ENCODE assay signal across 9 mouse cellular contexts in the genomic region with DNA sequence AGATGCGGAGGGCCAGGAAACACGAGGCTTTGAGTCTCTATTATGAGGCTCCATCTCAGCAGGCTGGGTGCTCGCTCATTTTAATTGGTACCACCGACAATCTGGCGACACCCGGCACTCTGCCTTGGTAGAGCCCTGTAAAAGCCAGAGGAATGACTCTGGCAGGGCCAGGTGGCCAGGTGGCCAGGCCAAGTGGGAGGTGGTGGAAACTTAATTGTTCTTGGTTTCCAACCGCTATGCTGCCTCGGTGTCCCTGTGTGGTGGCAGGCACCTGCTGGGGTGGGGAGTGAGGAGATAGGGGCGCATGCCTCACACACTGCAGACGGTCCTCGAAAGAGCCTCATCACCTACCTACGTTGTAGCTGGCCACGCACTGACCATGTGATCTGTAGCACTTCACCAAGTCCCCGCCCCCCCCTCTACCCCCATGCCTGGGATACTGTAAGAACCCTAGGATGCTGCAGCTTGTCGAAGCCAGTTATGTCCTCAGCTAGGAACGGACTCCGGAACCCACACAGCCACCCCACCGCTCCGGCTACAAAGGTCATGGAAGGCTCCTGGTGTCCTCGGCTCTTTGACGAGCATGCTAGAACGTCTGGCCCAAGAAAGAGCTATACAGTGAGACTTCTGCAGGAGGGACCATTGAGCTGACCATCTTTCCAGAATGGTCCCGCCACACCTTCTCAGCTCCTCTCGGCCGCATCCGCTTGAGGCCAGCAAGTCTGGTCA. TPM values are rescaled to one million over a fixed set of nuclear protein-coding genes. Genes with fewer than 3 reads are reported as not detected.
DNase-seq lines count a peak whose midpoint lies in the region; ATAC-seq and TF ChIP-seq lines count a peak whose summit lies in the region.
"Had no signal": no experiment of that assay in that cellular context is flagged by ENCODE, and none has a peak within 500 bp of the region (broad histone marks: within the 10 kb centered on the region; RNA-seq: fewer than 3 reads in every experiment).

No protein-coding gene starts in this region.

- peaks cover 53% of the 10 kb centered on the region for H3K4me1 ChIP-seq in heart, embryonic 10.5 days
- peaks cover 65% of the 10 kb centered on the region for H3K4me1 ChIP-seq in E14TG2a.4 (replicated peaks; ENCODE audit: low read depth, low read length)
- peaks cover 13% of the 10 kb centered on the region for H3K4me1 ChIP-seq in forebrain, embryonic 14.5 days (ENCODE audit: control insufficient read depth, insufficient read depth, low read length)
- H3K4me1 ChIP-seq in liver, postnatal 0 days (ENCODE audit: insufficient read depth): peaks cover 55% of the 10 kb centered on the region

- no peak for TF ChIP-seq EP300 in liver, postnatal 0 days (IDR thresholded peaks at IDR 0.05; ENCODE audit: low read depth)

- H3K4me2 ChIP-seq in forebrain, embryonic 14.5 days (ENCODE audit: low read length): no peak overlapping the region
- peak overlapping the region; percentile 63 for H3K4me2 ChIP-seq in liver, postnatal 0 days (ENCODE audit: low read depth, low read length)

- no peak for TF ChIP-seq CTCF in E14TG2a.4 (conservative IDR thresholded peaks at IDR 0.05; ENCODE audit: low read length)
- TF ChIP-seq CTCF in liver, postnatal 0 days (IDR thresholded peaks at IDR 0.05; ENCODE audit: low read depth): no peak

- no peak overlapping the region for H3K4me3 ChIP-seq in heart, embryonic 10.5 days
- H3K4me3 ChIP-seq in E14TG2a.4 (replicated peaks; ENCODE audit: low read length): peak overlapping the region; percentile 60
- H3K4me3 ChIP-seq in forebrain, embryonic 14.5 days (ENCODE audit: low read depth, low read length): no peak overlapping the region
- H3K4me3 ChIP-seq in liver, postnatal 0 days (ENCODE audit: low read depth, low read length): no peak overlapping the region

- WGBS in heart, embryonic 10.5 days: 91% methylated on average over 26 of the region's 26 CpGs
- WGBS in forebrain, embryonic 14.5 days: 81% methylated on average over 26 of the region's 26 CpGs
- WGBS in liver, postnatal 0 days (ENCODE audit: insufficient replicate concordance): 85% methylated on average over 26 of the region's 26 CpGs

- no peak for DNase-seq in heart, embryonic 10.5 days (ENCODE audit: low spot score)
- DNase-seq in heart, adult 18-20 months: no peak
- DNase-seq in forebrain, embryonic 14.5 days (ENCODE audit: low spot score): peak; percentile 61
- no peak for DNase-seq in liver, postnatal 0 days
- DNase-seq in urinary bladder, postnatal 25 days (ENCODE audit: low spot score): no peak
- no peak for DNase-seq in spleen, postnatal 14 days (ENCODE audit: low spot score in 2 of 2)
- DNase-seq in ovary, postnatal 36 days (ENCODE audit: low spot score): no peak

- H3K36me3 ChIP-seq in heart, embryonic 10.5 days: peaks cover 60% of the 10 kb centered on the region
- peaks cover 28% of the 10 kb centered on the region for H3K36me3 ChIP-seq in E14TG2a.4 (ENCODE audit: insufficient read depth, low read length)
- peaks cover 28% of the 10 kb centered on the region for H3K36me3 ChIP-seq in forebrain, embryonic 14.5 days (ENCODE audit: control insufficient read depth, insufficient read depth, low read length)
- H3K36me3 ChIP-seq in liver, postnatal 0 days (replicated peaks; ENCODE audit: insufficient read depth, low read length): peaks cover 47% of the 10 kb centered on the region

- no peaks in the 10 kb centered on the region for H3K9me3 ChIP-seq in heart, embryonic 10.5 days
- H3K9me3 ChIP-seq in E14TG2a.4 (ENCODE audit: low read length): no peaks in the 10 kb centered on the region
- H3K9me3 ChIP-seq in forebrain, embryonic 14.5 days (replicated peaks; ENCODE audit: control insufficient read depth, low read length): no peaks in the 10 kb centered on the region
- H3K9me3 ChIP-seq in liver, postnatal 0 days (ENCODE audit: low read length): no peaks in the 10 kb centered on the region

- ATAC-seq in forebrain, embryonic 14.5 days: peak; percentile 54
- no peak for ATAC-seq in liver, postnatal 0 days

- H3K27me3 ChIP-seq in heart, embryonic 10.5 days (ENCODE audit: insufficient read depth, poor library complexity, severe bottlenecking): no peaks in the 10 kb centered on the region
- no peaks in the 10 kb centered on the region for H3K27me3 ChIP-seq in E14TG2a.4 (ENCODE audit: insufficient read depth, low read length)
- no peaks in the 10 kb centered on the region for H3K27me3 ChIP-seq in forebrain, embryonic 14.5 days (replicated peaks; ENCODE audit: control insufficient read depth, insufficient read depth, low read length)
- H3K27me3 ChIP-seq in liver, postnatal 0 days (ENCODE audit: insufficient read depth, low read length): no peaks in the 10 kb centered on the region

- H3K27ac ChIP-seq in heart, embryonic 10.5 days: peak overlapping the region; percentile 67
- peak overlapping the region; percentile 70 for H3K27ac ChIP-seq in forebrain, embryonic 14.5 days (ENCODE audit: low read depth, low read length)
- peak overlapping the region; percentile 92 for H3K27ac ChIP-seq in liver, postnatal 0 days (ENCODE audit: low read depth)

- no peak overlapping the region for H3K9ac ChIP-seq in forebrain, embryonic 14.5 days (ENCODE audit: low read length)
- H3K9ac ChIP-seq in liver, postnatal 0 days (replicated peaks): no peak overlapping the region
- H3K9ac ChIP-seq: liver, embryonic 14.5 days had no signal

RNA-seq across cellular contexts. Expression of a gene that starts 8.4 kb away (rescaled TPM):
- polyA plus RNA-seq in heart, embryonic 10.5 days (2016; fragmentation: Nextera tagmentation; extraction: Ambion mirVana): 13.0 and 21.7 TPM in 2 replicates
- 10 to 100 TPM; 29.7 to 35.5 TPM for total RNA-seq in heart, adult 18-20 months (2021)
- 10.5 and 13.3 TPM in 2 replicates for polyA plus RNA-seq in forebrain, embryonic 14.5 days (2014; fragmentation: Nextera tagmentation; extraction: Ambion mirVana)
- 16.3 and 18.6 TPM in 2 replicates for polyA plus RNA-seq in liver, postnatal 0 days (2015; fragmentation: Nextera tagmentation; extraction: Ambion mirVana)

RNA-seq across cellular contexts. Expression of a gene that starts 8.8 kb away (rescaled TPM):
- 0.15 and 0.24 TPM in 2 replicates for polyA plus RNA-seq in heart, embryonic 10.5 days (2016; fragmentation: Nextera tagmentation; extraction: Ambion mirVana)
- total RNA-seq in heart, adult 18-20 months (2021): not detected
- 2.0 and 2.4 TPM in 2 replicates for polyA plus RNA-seq in forebrain, embryonic 14.5 days (2014; fragmentation: Nextera tagmentation; extraction: Ambion mirVana)
- polyA plus RNA-seq in liver, postnatal 0 days (2015; fragmentation: Nextera tagmentation; extraction: Ambion mirVana): 0.75 and 0.84 TPM in 2 replicates

RNA-seq across cellular contexts. Expression of a gene that starts 32.3 kb away (rescaled TPM):
- polyA plus RNA-seq in heart, embryonic 10.5 days (2016; fragmentation: Nextera tagmentation; extraction: Ambion mirVana): 11.0 and 11.2 TPM in 2 replicates
- total RNA-seq in heart, adult 18-20 months (2021): 10 to 100 TPM; 13.4 to 16.3 TPM
- 15.9 and 18.3 TPM in 2 replicates for polyA plus RNA-seq in forebrain, embryonic 14.5 days (2014; fragmentation: Nextera tagmentation; extraction: Ambion mirVana)
- polyA plus RNA-seq in liver, postnatal 0 days (2015; fragmentation: Nextera tagmentation; extraction: Ambion mirVana): 3.1 and 3.4 TPM in 2 replicates

RNA-seq across cellular contexts. Expression of a gene that starts 32.5 kb away (rescaled TPM):
- 47.1 and 49.4 TPM in 2 replicates for polyA plus RNA-seq in heart, embryonic 10.5 days (2016; fragmentation: Nextera tagmentation; extraction: Ambion mirVana)
- 10 to 100 TPM; 19.2 to 23.0 TPM for total RNA-seq in heart, adult 18-20 months (2021)
- 26.9 and 33.1 TPM in 2 replicates for polyA plus RNA-seq in forebrain, embryonic 14.5 days (2014; fragmentation: Nextera tagmentation; extraction: Ambion mirVana)
- polyA plus RNA-seq in liver, postnatal 0 days (2015; fragmentation: Nextera tagmentation; extraction: Ambion mirVana): 14.0 and 15.1 TPM in 2 replicates

RNA-seq across cellular contexts. Expression of a gene that starts 54.0 kb away (rescaled TPM):
- polyA plus RNA-seq in heart, embryonic 10.5 days (2016; fragmentation: Nextera tagmentation; extraction: Ambion mirVana): 0.39 TPM in 1 of 2 replicates, not detected in the other
- not detected for total RNA-seq in heart, adult 18-20 months (2021)
- polyA plus RNA-seq in forebrain, embryonic 14.5 days (2014; fragmentation: Nextera tagmentation; extraction: Ambion mirVana): 0.19 and 0.57 TPM in 2 replicates
- not detected in 2 replicates for polyA plus RNA-seq in liver, postnatal 0 days (2015; fragmentation: Nextera tagmentation; extraction: Ambion mirVana)
- polyA plus RNA-seq: liver, embryonic 14.5 days had no signal
